Mouse (Mus musculus): ENCODE measurements at regions not wholly inside any gene's neighbourhood (a gene's known extent, or its start where the extent isn't known, plus 50 kb on each side); places are given as distances from the start of the nearest gene placed in this dataset.

- TF ChIP-seq POLR2A (IDR thresholded peaks at IDR 0.05; ENCODE audit: control insufficient read depth, low read depth, low read length) (no peak), CTCF (IDR thresholded peaks at IDR 0.05; ENCODE audit: control insufficient read depth, insufficient read depth, insufficient replicate concordance, low read depth, low read length) (no peak)
- Histone ChIP-seq H3K36me3 (ENCODE audit: control insufficient read depth, insufficient read depth, low read length) (no peaks in the 10 kb centered on the region), H3K4me1 (ENCODE audit: control insufficient read depth, insufficient read depth, low read length) (no peaks in the 10 kb centered on the region), H3K27me3 (ENCODE audit: control insufficient read depth, insufficient read depth, low read length) (no peaks in the 10 kb centered on the region), H3K4me3 (ENCODE audit: control insufficient read depth, low read depth, low read length) (no peak overlapping the region), H3K27ac (ENCODE audit: control insufficient read depth, insufficient read depth, low read depth, low read length) (no peak overlapping the region)
Observed at GRCm38 (mm10) chr8:79548156-79548555, 91.3 kb upstream of the Otud4 start.

GRCm38 (mm10) chr8:79545866-79546373, 93.5 kb upstream of the Otud4 start:
- TF ChIP-seq POLR2A (IDR thresholded peaks at IDR 0.05; ENCODE audit: control insufficient read depth, low read depth, low read length), result no peak
- TF ChIP-seq CTCF (IDR thresholded peaks at IDR 0.05; ENCODE audit: control insufficient read depth, insufficient read depth, insufficient replicate concordance, low read depth, low read length), result no peak
- H3K4me3 ChIP-seq (ENCODE audit: control insufficient read depth, low read depth, low read length), result no peak overlapping the region
- H3K27me3 ChIP-seq (ENCODE audit: control insufficient read depth, insufficient read depth, low read length), result no peaks in the 10 kb centered on the region
- no peak overlapping the region for H3K27ac ChIP-seq (ENCODE audit: control insufficient read depth, insufficient read depth, low read depth, low read length)
- H3K36me3 ChIP-seq (ENCODE audit: control insufficient read depth, insufficient read depth, low read length), result no peaks in the 10 kb centered on the region
- H3K4me1 ChIP-seq (ENCODE audit: control insufficient read depth, insufficient read depth, low read length), result no peaks in the 10 kb centered on the region

GRCm38 (mm10) chr8:79542461-79542860, 97.0 kb upstream of the Otud4 start:
- Histone ChIP-seq H3K4me3 (ENCODE audit: control insufficient read depth, low read depth, low read length) (no peak overlapping the region), H3K4me1 (ENCODE audit: control insufficient read depth, insufficient read depth, low read length) (no peaks in the 10 kb centered on the region), H3K27me3 (ENCODE audit: control insufficient read depth, insufficient read depth, low read length) (no peaks in the 10 kb centered on the region), H3K27ac (ENCODE audit: control insufficient read depth, insufficient read depth, low read depth, low read length) (no peak overlapping the region), H3K36me3 (ENCODE audit: control insufficient read depth, insufficient read depth, low read length) (no peaks in the 10 kb centered on the region)
- no peak for TF ChIP-seq POLR2A (IDR thresholded peaks at IDR 0.05; ENCODE audit: control insufficient read depth, low read depth, low read length)
- no peak for TF ChIP-seq CTCF (IDR thresholded peaks at IDR 0.05; ENCODE audit: control insufficient read depth, insufficient read depth, insufficient replicate concordance, low read depth, low read length)

GRCm38 (mm10) chr8:79540053-79540452, 99.4 kb upstream of the Otud4 start:
- Histone ChIP-seq H3K36me3 (ENCODE audit: control insufficient read depth, insufficient read depth, low read length) (no peaks in the 10 kb centered on the region), H3K4me1 (ENCODE audit: control insufficient read depth, insufficient read depth, low read length) (no peaks in the 10 kb centered on the region), H3K4me3 (ENCODE audit: control insufficient read depth, low read depth, low read length) (no peak overlapping the region), H3K27me3 (ENCODE audit: control insufficient read depth, insufficient read depth, low read length) (no peaks in the 10 kb centered on the region), H3K27ac (ENCODE audit: control insufficient read depth, insufficient read depth, low read depth, low read length) (no peak overlapping the region)
- TF ChIP-seq CTCF (IDR thresholded peaks at IDR 0.05; ENCODE audit: control insufficient read depth, insufficient read depth, insufficient replicate concordance, low read depth, low read length) (no peak), POLR2A (IDR thresholded peaks at IDR 0.05; ENCODE audit: control insufficient read depth, low read depth, low read length) (no peak)

GRCm38 (mm10) chr8:79534271-79534889, 105.0 kb upstream of the Otud4 start:
- Histone ChIP-seq H3K36me3 (ENCODE audit: control insufficient read depth, insufficient read depth, low read length) (no peaks in the 10 kb centered on the region), H3K4me3 (ENCODE audit: control insufficient read depth, low read depth, low read length) (no peak overlapping the region), H3K27me3 (ENCODE audit: control insufficient read depth, insufficient read depth, low read length) (no peaks in the 10 kb centered on the region), H3K4me1 (ENCODE audit: control insufficient read depth, insufficient read depth, low read length) (no peaks in the 10 kb centered on the region), H3K27ac (ENCODE audit: control insufficient read depth, insufficient read depth, low read depth, low read length) (no peak overlapping the region)
- no peak for TF ChIP-seq CTCF (IDR thresholded peaks at IDR 0.05; ENCODE audit: control insufficient read depth, insufficient read depth, insufficient replicate concordance, low read depth, low read length)
- TF ChIP-seq POLR2A (IDR thresholded peaks at IDR 0.05; ENCODE audit: control insufficient read depth, low read depth, low read length), result no peak

- Histone ChIP-seq H3K36me3 (ENCODE audit: control insufficient read depth, insufficient read depth, low read length) (no peaks in the 10 kb centered on the region), H3K27me3 (ENCODE audit: control insufficient read depth, insufficient read depth, low read length) (no peaks in the 10 kb centered on the region), H3K4me1 (ENCODE audit: control insufficient read depth, insufficient read depth, low read length) (no peaks in the 10 kb centered on the region), H3K4me3 (ENCODE audit: control insufficient read depth, low read depth, low read length) (no peak overlapping the region), H3K27ac (ENCODE audit: control insufficient read depth, insufficient read depth, low read depth, low read length) (no peak overlapping the region)
- TF ChIP-seq CTCF (IDR thresholded peaks at IDR 0.05; ENCODE audit: control insufficient read depth, insufficient read depth, insufficient replicate concordance, low read depth, low read length) (peak; percentile 58; the same call in 1 of the 2 replicates), POLR2A (IDR thresholded peaks at IDR 0.05; ENCODE audit: control insufficient read depth, low read depth, low read length) (no peak)
Observed at GRCm38 (mm10) chr8:79529556-79529955, 109.9 kb upstream of the Otud4 start.

- Histone ChIP-seq H3K4me3 (ENCODE audit: control insufficient read depth, low read depth, low read length) (no peak overlapping the region), H3K27ac (ENCODE audit: control insufficient read depth, insufficient read depth, low read depth, low read length) (no peak overlapping the region), H3K4me1 (ENCODE audit: control insufficient read depth, insufficient read depth, low read length) (peaks cover 3% of the 10 kb centered on the region; the same call in 1 of the 2 replicates), H3K36me3 (ENCODE audit: control insufficient read depth, insufficient read depth, low read length) (no peaks in the 10 kb centered on the region), H3K27me3 (ENCODE audit: control insufficient read depth, insufficient read depth, low read length) (no peaks in the 10 kb centered on the region)
- TF ChIP-seq CTCF (IDR thresholded peaks at IDR 0.05; ENCODE audit: control insufficient read depth, insufficient read depth, insufficient replicate concordance, low read depth, low read length) (no peak), POLR2A (IDR thresholded peaks at IDR 0.05; ENCODE audit: control insufficient read depth, low read depth, low read length) (no peak)
Observed at GRCm38 (mm10) chr8:79522040-79522439, 117.4 kb upstream of the Otud4 start.
